Mouse (Mus musculus) CH12.LX (cell line): ENCODE measurements at regions not wholly inside any gene's neighbourhood (a gene's known extent, or its start where the extent isn't known, plus 50 kb on each side); places are given as distances from the start of the nearest gene placed in this dataset.

Source experiments
- BHLHE40 ChIP-seq: IDR thresholded peaks from 2 replicates; pipeline ENCODE4 v1.6.1; 2011; ENCODE audit warnings: mild to moderate bottlenecking, low read depth, low read length, improper control_type of control experiment
- CTCF ChIP-seq, 2 experiments: IDR thresholded peaks in 1 of 2; conservative IDR thresholded peaks in 1 of 2; 2 replicates each; pipeline ENCODE4 v1.5.1; 2011 to 2012; ENCODE audit warnings: low read depth in 2 of 2, low read length in 2 of 2, improper control_type of control experiment in 1 of 2, inconsistent platforms in 1 of 2, mild to moderate bottlenecking in 1 of 2, moderate library complexity in 1 of 2
- IRF4 ChIP-seq: IDR thresholded peaks from 2 replicates; pipeline ENCODE4 v1.6.1; 2014; ENCODE audit warnings: low read depth, mild to moderate bottlenecking, inconsistent platforms, low read length, improper control_type of control experiment
- JUND ChIP-seq: conservative IDR thresholded peaks from 2 replicates; pipeline ENCODE4 v1.6.1; 2011; ENCODE audit warnings: low read depth, low read length, improper control_type of control experiment
- MAX ChIP-seq: IDR thresholded peaks from 2 replicates; pipeline ENCODE4 v1.6.1; 2011; ENCODE audit warnings: low read length, improper control_type of control experiment
- PAX5 ChIP-seq: IDR thresholded peaks from 2 replicates; pipeline ENCODE4 v1.6.1; 2012; ENCODE audit warnings: low read length, inconsistent platforms, mixed read lengths
- USF2 ChIP-seq: conservative IDR thresholded peaks from 2 replicates; pipeline ENCODE4 v1.6.1; 2011; ENCODE audit warnings: low read depth, low read length, improper control_type of control experiment

GRCm38 (mm10) chr1:181299826-181300225, 52.6 kb upstream of the Cnih3 start:
- TF ChIP-seq CTCF (conservative IDR thresholded peaks at IDR 0.05 in 1 of 2, IDR thresholded peaks at IDR 0.05 in 1 of 2; ENCODE audit: low read depth in 2 of 2, low read length in 2 of 2) (no peak), USF2 (no peak), MAX (no peak), PAX5 (no peak), IRF4 (no peak), BHLHE40 (no peak), JUND (no peak)
